Mouse (Mus musculus): ENCODE measurements around the gene Ifi209. TPM values are rescaled to one million over a fixed set of nuclear protein-coding genes. Genes with fewer than 3 reads are reported as not detected.

Gene Ifi209
- polyA plus RNA-seq (2015; fragmentation: Nextera tagmentation; extraction: Ambion mirVana) = 0.76 and 1.2 TPM in 2 replicates

DNA sequence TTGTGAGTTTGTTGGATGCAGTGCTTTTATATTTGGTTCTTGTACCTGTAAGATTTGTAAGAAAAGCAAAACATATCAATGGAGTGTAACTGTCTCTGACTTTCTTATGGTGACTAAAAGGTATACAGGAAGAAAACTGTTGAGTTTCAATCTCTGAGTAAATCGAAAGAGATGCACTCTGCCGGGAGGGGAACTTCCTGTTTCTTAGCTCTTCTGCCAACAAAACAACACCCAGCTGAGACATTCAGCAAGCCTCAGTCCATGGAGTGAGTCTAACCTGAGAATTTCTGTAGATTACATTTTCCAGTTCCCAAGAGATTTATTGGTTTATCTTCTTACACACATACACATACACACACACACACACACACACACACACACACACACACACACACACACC is at the start of gene Ifi209:
Ifi209 (plus strand) TSS at position 296 of the 400 bp plus-strand sequence.

DNA sequence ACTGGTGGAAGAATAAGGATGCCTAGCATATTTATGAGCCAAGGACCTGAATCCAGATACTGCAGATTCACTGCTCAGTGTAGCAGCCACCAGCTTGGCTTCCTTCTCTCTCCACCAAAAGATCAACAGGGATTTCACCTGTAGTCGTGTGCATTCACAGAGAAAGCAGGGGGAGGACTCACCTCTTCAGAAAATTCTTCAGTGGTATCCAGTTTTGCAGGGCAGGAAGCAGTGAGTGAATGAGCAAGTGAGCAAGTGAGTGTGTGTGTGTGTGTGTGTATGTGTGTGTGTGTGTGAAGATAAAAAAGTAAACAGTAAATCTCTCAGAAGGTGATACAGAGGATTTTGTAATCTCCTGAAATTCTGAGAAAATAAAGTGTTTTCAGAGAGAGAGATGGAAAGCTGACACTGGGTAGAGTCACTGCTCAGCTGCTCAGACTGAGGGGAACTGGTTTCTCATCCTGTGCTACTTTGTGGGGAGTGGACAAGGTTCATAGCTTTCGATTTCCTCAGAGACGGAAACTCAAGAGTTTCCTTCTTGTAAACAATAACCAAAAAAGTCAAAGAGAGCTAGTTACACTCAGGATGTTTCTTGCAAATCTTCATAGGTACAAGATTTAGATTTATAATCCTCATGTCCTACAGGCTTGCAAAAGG is 31.8 kb upstream of the Ifi209 start, which contains the start of gene Ifi213:
Ifi213 (minus strand) TSS at position 437 of the 657 bp plus-strand sequence.

DNA sequence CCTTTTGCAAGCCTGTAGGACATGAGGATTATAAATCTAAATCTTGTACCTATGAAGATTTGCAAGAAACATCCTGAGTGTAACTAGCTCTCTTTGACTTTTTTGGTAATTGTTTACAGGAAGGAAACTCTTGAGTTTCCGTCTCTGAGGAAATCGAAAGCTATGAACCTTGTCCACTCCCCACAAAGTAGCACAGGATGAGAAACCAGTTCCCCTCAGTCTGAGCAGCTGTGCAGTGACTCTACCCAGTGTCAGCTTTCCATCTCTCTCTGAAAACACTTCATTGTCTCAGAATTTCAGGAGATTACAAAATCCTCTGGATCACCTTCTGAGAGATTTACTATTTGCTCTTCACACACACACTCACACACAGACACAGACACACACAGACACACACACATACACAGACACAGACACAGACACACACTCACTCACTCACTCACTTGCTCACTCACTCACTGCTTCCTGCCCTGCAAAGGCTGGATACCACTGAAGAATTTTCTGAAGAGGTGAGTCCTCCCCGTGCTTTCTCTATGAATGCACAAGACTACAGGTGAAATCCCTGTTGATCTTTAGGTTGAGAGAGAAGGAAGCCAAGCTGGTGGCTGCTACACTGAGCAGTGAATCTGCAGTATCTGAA is 42.9 kb downstream of the Ifi209 start, which contains the start of gene Ifi208:
Ifi208 (plus strand) TSS at position 218 of the 640 bp plus-strand sequence.

Small RNA genes within 50 kb of the gene (microRNA-seq; reads per million reads assigned to microRNA genes)
- not detected for gene Gm44339 (ENCODE audit: borderline replicate concordance, insufficient number of aligned reads)

Other genes with a start within 250 kb of the Ifi209 start
- 0.63 and 0.76 TPM in 2 replicates for gene Ifi206, start 139.9 kb upstream of the Ifi209 start, polyA plus RNA-seq (2015; fragmentation: Nextera tagmentation; extraction: Ambion mirVana)
- gene Ifi214, start 95.0 kb upstream of the Ifi209 start, polyA plus RNA-seq (2015; fragmentation: Nextera tagmentation; extraction: Ambion mirVana) = not detected in 2 replicates
- 0.17 and 0.86 TPM in 2 replicates for gene Ifi213, start 31.6 kb upstream of the Ifi209 start, polyA plus RNA-seq (2015; fragmentation: Nextera tagmentation; extraction: Ambion mirVana)
- gene Ifi208, start 42.8 kb downstream of the Ifi209 start, polyA plus RNA-seq (2015; fragmentation: Nextera tagmentation; extraction: Ambion mirVana) = 0.06 TPM in 1 of 2 replicates, not detected in the other
- 2.8 and 3.3 TPM in 2 replicates for gene Ifi207, start 110.8 kb downstream of the Ifi209 start, polyA plus RNA-seq (2015; fragmentation: Nextera tagmentation; extraction: Ambion mirVana)
- 12.5 and 14.1 TPM in 2 replicates for gene Ifi204, start 136.0 kb downstream of the Ifi209 start, polyA plus RNA-seq (2015; fragmentation: Nextera tagmentation; extraction: Ambion mirVana)

Measured in adrenal gland, postnatal 0 days (tissue).